In the genomic region with DNA sequence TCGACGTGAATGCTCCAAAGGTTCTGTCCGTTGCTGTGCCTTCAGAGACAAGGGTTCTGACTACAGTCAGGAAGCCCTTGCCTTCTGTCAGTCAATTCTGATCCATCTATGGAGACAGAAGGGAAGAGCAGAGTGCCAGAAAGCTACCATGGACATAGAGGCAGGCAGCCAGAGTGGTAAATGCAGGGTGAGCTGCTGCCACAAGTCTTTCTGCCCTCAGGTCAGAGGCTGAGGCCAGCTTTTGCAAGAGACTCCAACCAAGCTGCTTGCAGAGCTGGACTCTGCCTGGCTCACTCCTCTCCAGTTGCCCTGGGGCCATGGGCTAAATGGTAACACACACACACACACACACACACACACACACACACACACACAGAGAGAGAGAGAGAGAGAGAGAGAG, we compare ENCODE assay signal across 23 mouse cellular contexts.
"Had no signal": no experiment of that assay in that cellular context is flagged by ENCODE, and none has a peak within 500 bp of the region (broad histone marks: within the 10 kb centered on the region; RNA-seq: fewer than 3 reads in every experiment).

No protein-coding gene starts in this region.

- DNase-seq: gastrocnemius, postnatal 14 days; gastrocnemius, postnatal 36 days; heart, adult 18-20 months; heart, postnatal 10 days; heart, postnatal 36 days; kidney, adult 11 months; kidney, adult 2 months; kidney, adult 9 months; kidney, postnatal 14 days; kidney, postnatal 36 days; layer of hippocampus, adult 9-11 months had no signal

- H3K4me3 ChIP-seq: heart, embryonic 10.5 days; heart, embryonic 12.5 days; hindbrain, embryonic 13.5 days; hindbrain, embryonic 15.5 days; kidney, embryonic 15.5 days; left cerebral cortex, adult 2 months; limb, embryonic 13.5 days; limb, embryonic 15.5 days; liver, embryonic 12.5 days had no signal

- H3K4me1 ChIP-seq: heart, embryonic 10.5 days; heart, embryonic 12.5 days; hindbrain, embryonic 13.5 days; hindbrain, embryonic 15.5 days; limb, embryonic 13.5 days; limb, embryonic 15.5 days; liver, embryonic 12.5 days had no signal

- H3K27ac ChIP-seq: heart, embryonic 10.5 days; hindbrain, embryonic 13.5 days; hindbrain, embryonic 15.5 days; hindbrain, postnatal 0 days; kidney, embryonic 15.5 days; kidney, postnatal 0 days; left cerebral cortex, adult 2 months; limb, embryonic 13.5 days; limb, embryonic 15.5 days; liver, embryonic 12.5 days; liver, embryonic 14.5 days had no signal
